Mouse (Mus musculus) liver, postnatal 0 days (tissue): ENCODE results near the gene Dnah2.

ENCODE experiments used
- CTCF ChIP-seq: sonication (generic); IDR thresholded peaks from 2 replicates; pipeline ENCODE4 v1.5.1; 2016; ENCODE audit warnings: antibody characterized with exemption, low read depth
- EP300 ChIP-seq: IDR thresholded peaks from 2 replicates; pipeline ENCODE4 v1.6.1; 2016; ENCODE audit warnings: antibody characterized with exemption, low read depth, mild to moderate bottlenecking

DNA sequence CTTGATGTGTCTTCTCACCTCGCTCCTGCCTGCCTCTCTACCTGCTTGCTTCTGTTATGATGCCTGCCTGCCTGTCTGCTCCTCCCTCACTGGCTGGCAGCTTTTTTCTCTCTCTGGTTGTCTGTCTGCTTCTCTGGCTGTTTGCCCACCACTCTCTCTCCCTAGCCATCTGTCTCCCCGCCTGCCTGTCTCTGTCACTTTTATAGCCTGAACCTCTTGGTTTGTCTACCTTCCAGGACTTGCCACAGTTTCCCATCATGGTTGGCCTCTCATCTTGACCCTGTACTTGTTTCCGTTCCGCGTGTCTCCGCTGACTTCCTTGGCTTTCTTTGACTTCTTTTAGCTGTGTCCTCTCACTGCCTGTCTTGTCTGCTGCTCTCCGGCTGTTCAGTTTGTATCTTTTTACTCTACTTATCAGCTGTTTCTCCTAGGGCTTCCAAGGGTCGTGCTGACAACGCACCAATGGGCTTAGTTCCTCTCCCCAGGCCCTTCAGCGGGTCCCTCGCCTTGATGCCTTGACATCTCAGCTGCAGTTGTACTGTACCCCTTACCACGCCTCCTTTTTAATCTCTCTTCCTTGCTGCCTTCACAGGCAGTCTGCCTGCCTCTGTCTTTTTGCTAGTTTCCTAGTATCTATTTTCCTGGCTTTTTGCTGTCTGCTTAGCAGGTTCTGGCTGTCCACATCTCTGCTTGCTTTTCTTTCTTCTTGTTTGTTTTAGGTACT, 176.7 kb downstream of the Dnah2 start:
- TF ChIP-seq CTCF (no peak), EP300 (no peak)
